Mouse (Mus musculus) megakaryocyte, embryonic 14.5 days (primary cell): ENCODE measurements around the gene Kif5c. TPM values are rescaled to one million over a fixed set of nuclear protein-coding genes. Genes with fewer than 3 reads are reported as not detected.

Experiments used
- H3K27me3 ChIP-seq: replicated peaks from 2 replicates; pipeline ENCODE3; 2012; ENCODE audit warnings: inconsistent platforms
- H3K36me3 ChIP-seq: replicated peaks from 2 replicates; pipeline ENCODE3; 2012; ENCODE audit warnings: low read length, inconsistent platforms, mixed read lengths
- H3K4me1 ChIP-seq: 2 replicates; pipeline ENCODE4 v1.6.1; 2012; ENCODE audit warnings: inconsistent platforms
- H3K4me3 ChIP-seq: replicated peaks from 2 replicates; pipeline ENCODE3; 2012; ENCODE audit warnings: moderate library complexity, mild to moderate bottlenecking, inconsistent platforms
- H3K9me3 ChIP-seq: 2 replicates; pipeline ENCODE4 v1.6.1; 2012; ENCODE audit warnings: inconsistent platforms
- FLI1 ChIP-seq: IDR thresholded peaks from 2 replicates; pipeline ENCODE4 v1.6.1; 2012; ENCODE audit warnings: low read length, inconsistent platforms, mixed read lengths
- GATA1 ChIP-seq: IDR thresholded peaks from 3 replicates; pipeline ENCODE4 v1.6.1; 2012; ENCODE audit warnings: mixed read lengths, low read length, inconsistent platforms, borderline replicate concordance
- polyA plus RNA-seq: library from polyadenylated mRNA; stranded (reverse); fragments of >175 nt; gene quantifications from 2 replicates; pipeline ENCODE4 v1.2.3, GENCODE M21; 2012; ENCODE audit warnings: low replicate concordance; ENCODE audit not compliant: insufficient read depth

Gene Kif5c
- polyA plus RNA-seq, 1 experiment: 0.02 TPM

- Histone ChIP-seq H3K9me3 (no peaks in the 10 kb centered on the region), H3K27me3 (peaks cover 3% of the 10 kb centered on the region), H3K4me3 (no peak overlapping the region), H3K4me1 (no peaks in the 10 kb centered on the region), H3K36me3 (no peaks in the 10 kb centered on the region)
- TF ChIP-seq FLI1: no peak
- TF ChIP-seq GATA1: no peak
These were observed 40.9 kb downstream of the Kif5c start for GRCm38 (mm10) chr2:49659964-49660363.

- no peaks in the 10 kb centered on the region for H3K36me3 ChIP-seq
- no peaks in the 10 kb centered on the region for H3K4me1 ChIP-seq
- no peaks in the 10 kb centered on the region for H3K9me3 ChIP-seq
- H3K27me3 ChIP-seq: peaks cover 3% of the 10 kb centered on the region
- H3K4me3 ChIP-seq: no peak overlapping the region
- TF ChIP-seq GATA1 (no peak), FLI1 (no peak)
These were observed 41.4 kb downstream of the Kif5c start for GRCm38 (mm10) chr2:49660375-49660923.

GRCm38 (mm10) chr2:49661348-49661747 is 42.2 kb downstream of the Kif5c start:
- no peaks in the 10 kb centered on the region for H3K4me1 ChIP-seq
- H3K27me3 ChIP-seq: no peaks in the 10 kb centered on the region
- no peaks in the 10 kb centered on the region for H3K9me3 ChIP-seq
- TF ChIP-seq GATA1 (no peak), FLI1 (no peak)
- H3K36me3 ChIP-seq: no peaks in the 10 kb centered on the region
- H3K4me3 ChIP-seq: no peak overlapping the region

GRCm38 (mm10) chr2:49661872-49662271 is 42.8 kb downstream of the Kif5c start:
- H3K4me3 ChIP-seq: no peak overlapping the region
- TF ChIP-seq FLI1: no peak
- TF ChIP-seq GATA1: no peak

GRCm38 (mm10) chr2:49671753-49672500 is 52.8 kb downstream of the Kif5c start:
- Histone ChIP-seq H3K27me3 (no peaks in the 10 kb centered on the region), H3K9me3 (peaks cover 12% of the 10 kb centered on the region), H3K36me3 (no peaks in the 10 kb centered on the region), H3K4me3 (no peak overlapping the region), H3K4me1 (no peaks in the 10 kb centered on the region)
- no peak for TF ChIP-seq GATA1
- TF ChIP-seq FLI1: no peak

More at GRCm38 (mm10) chr2:49661872-49662271, 42.8 kb downstream of the Kif5c start:
- no peaks in the 10 kb centered on the region for H3K27me3 ChIP-seq
- H3K36me3 ChIP-seq: no peaks in the 10 kb centered on the region
- H3K9me3 ChIP-seq: no peaks in the 10 kb centered on the region
- no peaks in the 10 kb centered on the region for H3K4me1 ChIP-seq

GRCm38 (mm10) chr2:49672501-49672874 is 53.4 kb downstream of the Kif5c start:
- H3K4me1 ChIP-seq: no peaks in the 10 kb centered on the region
- no peaks in the 10 kb centered on the region for H3K36me3 ChIP-seq
- H3K27me3 ChIP-seq: no peaks in the 10 kb centered on the region
- no peak overlapping the region for H3K4me3 ChIP-seq
- H3K9me3 ChIP-seq: peaks cover 15% of the 10 kb centered on the region
- TF ChIP-seq GATA1: no peak
- no peak for TF ChIP-seq FLI1

GRCm38 (mm10) chr2:49676020-49676419 is 56.9 kb downstream of the Kif5c start:
- no peak for TF ChIP-seq FLI1
- TF ChIP-seq GATA1: no peak
- H3K27me3 ChIP-seq: no peaks in the 10 kb centered on the region
- no peaks in the 10 kb centered on the region for H3K4me1 ChIP-seq
- peaks cover 7% of the 10 kb centered on the region; the same call in 1 of the 2 replicates for H3K9me3 ChIP-seq
- H3K4me3 ChIP-seq: no peak overlapping the region
- no peaks in the 10 kb centered on the region for H3K36me3 ChIP-seq

- Histone ChIP-seq H3K27me3 (no peaks in the 10 kb centered on the region), H3K9me3 (peaks cover 7% of the 10 kb centered on the region; the same call in 1 of the 2 replicates), H3K4me1 (no peaks in the 10 kb centered on the region), H3K36me3 (no peaks in the 10 kb centered on the region), H3K4me3 (no peak overlapping the region)
- TF ChIP-seq FLI1: no peak
- no peak for TF ChIP-seq GATA1
These were observed 59.3 kb downstream of the Kif5c start for GRCm38 (mm10) chr2:49678386-49678785.

GRCm38 (mm10) chr2:49679135-49679964 is 60.3 kb downstream of the Kif5c start:
- Histone ChIP-seq H3K36me3 (no peaks in the 10 kb centered on the region), H3K9me3 (peaks cover 5% of the 10 kb centered on the region; the same call in 1 of the 2 replicates), H3K27me3 (no peaks in the 10 kb centered on the region), H3K4me3 (no peak overlapping the region), H3K4me1 (no peaks in the 10 kb centered on the region)
- TF ChIP-seq FLI1 (no peak), GATA1 (no peak)

- no peak overlapping the region for H3K4me3 ChIP-seq
- H3K9me3 ChIP-seq: no peaks in the 10 kb centered on the region
- peaks cover 2% of the 10 kb centered on the region for H3K27me3 ChIP-seq
- no peaks in the 10 kb centered on the region for H3K4me1 ChIP-seq
- no peak for TF ChIP-seq FLI1
- TF ChIP-seq GATA1: no peak
- H3K36me3 ChIP-seq: no peaks in the 10 kb centered on the region
These were observed 63.7 kb downstream of the Kif5c start for GRCm38 (mm10) chr2:49682754-49683153.
